Mouse (Mus musculus) heart, embryonic 13.5 days (tissue): ENCODE data around the gene Irgq. TPM values are rescaled to one million over a fixed set of nuclear protein-coding genes. Genes with fewer than 3 reads are reported as not detected.

ENCODE experiments used
- ATAC-seq: fragments of 200-750 bp; cut with Nextera tagmentation; 2 replicates; pipeline ENCODE4 v1.8.0; 2017; ENCODE audit warnings: moderate TSS enrichment; ENCODE audit not compliant: insufficient number of reproducible peaks, low FRiP score, low TSS enrichment; ENCODE audit errors: extremely low read depth
- H3K27ac ChIP-seq: fragments of 300-500 bp; sonication (generic); replicated peaks from 2 replicates; pipeline ENCODE4 v1.5.1; 2015; ENCODE audit warnings: moderate library complexity, mild to moderate bottlenecking, inconsistent platforms
- H3K27me3 ChIP-seq: fragments of 300-500 bp; sonication (generic); replicated peaks from 2 replicates; pipeline ENCODE4 v1.6.1; 2015; ENCODE audit warnings: mild to moderate bottlenecking, inconsistent platforms
- H3K36me3 ChIP-seq: fragments of 300-500 bp; sonication (generic); 2 replicates; pipeline ENCODE4 v1.6.1; 2015; ENCODE audit warnings: mild to moderate bottlenecking, inconsistent platforms
- H3K4me1 ChIP-seq: fragments of 300-500 bp; sonication (generic); 2 replicates; pipeline ENCODE4 v1.6.1; 2015; ENCODE audit warnings: inconsistent platforms
- H3K4me2 ChIP-seq: fragments of 300-500 bp; sonication (generic); 2 replicates; pipeline ENCODE4 v1.6.1; 2015; ENCODE audit warnings: inconsistent platforms, mild to moderate bottlenecking, moderate library complexity
- H3K4me3 ChIP-seq: fragments of 300-500 bp; sonication (generic); 2 replicates; pipeline ENCODE4 v1.5.1; 2015; ENCODE audit warnings: moderate library complexity, mild to moderate bottlenecking, inconsistent platforms
- H3K9ac ChIP-seq: fragments of 300-500 bp; sonication (generic); 2 replicates; pipeline ENCODE4 v1.6.1; 2015; ENCODE audit warnings: inconsistent platforms, mild to moderate bottlenecking, moderate library complexity
- H3K9me3 ChIP-seq: fragments of 300-500 bp; sonication (generic); 2 replicates; pipeline ENCODE4 v1.6.1; 2016; ENCODE audit warnings: inconsistent platforms
- WGBS: fragments of 180-500 bp; shearing (Covaris S2); methylation state at CpG from one replicate; pipeline ENCODE4 v1.1.7; 2015; ENCODE audit warnings: mixed read lengths; 5-methylcytosine and 5-hydroxymethylcytosine counted together
- polyA plus RNA-seq: library from polyadenylated mRNA; unstranded; fragments of >200 nt; fragmentation: Nextera tagmentation; extraction: Ambion mirVana; gene quantifications from 2 replicates; pipeline ENCODE4 v1.2.1, GENCODE M21; 2015

Irgq gene
- polyA plus RNA-seq, 1 experiment from 2014 or later: 4.6 TPM

GRCm38 (mm10) chr7:24547534-24548036 is 17.1 kb downstream of the Irgq start:
- Histone ChIP-seq H3K9ac (peak overlapping the region; percentile 89), H3K4me2 (peak overlapping the region; percentile 79), H3K27ac (peak overlapping the region; percentile 58; the same call in 1 of the 2 replicates), H3K4me1 (peaks cover 15% of the 10 kb centered on the region), H3K27me3 (no peaks in the 10 kb centered on the region), H3K4me3 (peak overlapping the region; percentile 73), H3K36me3 (peaks cover 46% of the 10 kb centered on the region), H3K9me3 (no peaks in the 10 kb centered on the region)
- WGBS: 25% methylated on average over 13 of the region's 13 CpGs
- no peak for ATAC-seq

GRCm38 (mm10) chr7:24551985-24552759 is 21.7 kb downstream of the Irgq start:
- peaks cover 85% of the 10 kb centered on the region for H3K36me3 ChIP-seq
- no peaks in the 10 kb centered on the region for H3K27me3 ChIP-seq
- no peak for ATAC-seq
- no peak overlapping the region for H3K9ac ChIP-seq
- WGBS: 75% methylated on average over 12 of the region's 12 CpGs
- no peak overlapping the region for H3K4me3 ChIP-seq
- H3K9me3 ChIP-seq: no peaks in the 10 kb centered on the region
- H3K27ac ChIP-seq: no peak overlapping the region
- H3K4me1 ChIP-seq: peaks cover 8% of the 10 kb centered on the region
- H3K4me2 ChIP-seq: no peak overlapping the region

- Histone ChIP-seq H3K9me3 (no peaks in the 10 kb centered on the region), H3K27ac (no peak overlapping the region), H3K4me3 (no peak overlapping the region), H3K4me2 (no peak overlapping the region), H3K27me3 (no peaks in the 10 kb centered on the region), H3K4me1 (no peaks in the 10 kb centered on the region), H3K9ac (no peak overlapping the region), H3K36me3 (peaks cover 83% of the 10 kb centered on the region)
- ATAC-seq: no peak
- 88% methylated on average over 10 of the region's 10 CpGs for WGBS
Measured at GRCm38 (mm10) chr7:24555786-24556185, 25.3 kb downstream of the Irgq start.

GRCm38 (mm10) chr7:24561450-24561849 is 31.0 kb downstream of the Irgq start:
- Histone ChIP-seq H3K9me3 (no peaks in the 10 kb centered on the region), H3K27me3 (no peaks in the 10 kb centered on the region), H3K9ac (no peak overlapping the region), H3K36me3 (peaks cover 77% of the 10 kb centered on the region), H3K4me1 (no peaks in the 10 kb centered on the region), H3K4me2 (no peak overlapping the region), H3K4me3 (no peak overlapping the region), H3K27ac (no peak overlapping the region)
- no peak for ATAC-seq
- WGBS: 88% methylated on average over 4 of the region's 4 CpGs

- H3K27me3 ChIP-seq: no peaks in the 10 kb centered on the region
- no peak overlapping the region for H3K9ac ChIP-seq
- peaks cover 85% of the 10 kb centered on the region for H3K36me3 ChIP-seq
- no peak for ATAC-seq
- no peaks in the 10 kb centered on the region for H3K4me1 ChIP-seq
- no peaks in the 10 kb centered on the region for H3K9me3 ChIP-seq
- 88% methylated on average over 8 of the region's 8 CpGs for WGBS
- H3K27ac ChIP-seq: no peak overlapping the region
- H3K4me2 ChIP-seq: no peak overlapping the region
- H3K4me3 ChIP-seq: no peak overlapping the region
Measured at GRCm38 (mm10) chr7:24563191-24563836, 32.8 kb downstream of the Irgq start.

GRCm38 (mm10) chr7:24563837-24564206 is 33.3 kb downstream of the Irgq start:
- Histone ChIP-seq H3K4me2 (no peak overlapping the region), H3K4me3 (no peak overlapping the region), H3K36me3 (peaks cover 90% of the 10 kb centered on the region), H3K27me3 (no peaks in the 10 kb centered on the region), H3K9ac (no peak overlapping the region), H3K27ac (no peak overlapping the region), H3K4me1 (no peaks in the 10 kb centered on the region), H3K9me3 (no peaks in the 10 kb centered on the region)
- WGBS: 77% methylated on average over 4 of the region's 4 CpGs
- ATAC-seq: no peak

- no peak for ATAC-seq
Measured at GRCm38 (mm10) chr7:24564607-24565265, 34.2 kb downstream of the Irgq start.

GRCm38 (mm10) chr7:24565627-24566026 is 35.1 kb downstream of the Irgq start:
- Histone ChIP-seq H3K4me2 (no peak overlapping the region), H3K9ac (no peak overlapping the region), H3K36me3 (peaks cover 90% of the 10 kb centered on the region), H3K9me3 (no peaks in the 10 kb centered on the region), H3K27ac (no peak overlapping the region), H3K4me3 (no peak overlapping the region), H3K4me1 (no peaks in the 10 kb centered on the region), H3K27me3 (no peaks in the 10 kb centered on the region)
- WGBS: 85% methylated on average over 11 of the region's 11 CpGs
- ATAC-seq: no peak

More at GRCm38 (mm10) chr7:24564607-24565265, 34.2 kb downstream of the Irgq start:
- Histone ChIP-seq H3K4me3 (no peak overlapping the region), H3K27ac (no peak overlapping the region), H3K9ac (no peak overlapping the region), H3K4me1 (no peaks in the 10 kb centered on the region), H3K36me3 (peaks cover 90% of the 10 kb centered on the region), H3K9me3 (no peaks in the 10 kb centered on the region), H3K27me3 (no peaks in the 10 kb centered on the region), H3K4me2 (no peak overlapping the region)
- 62% methylated on average over 6 of the region's 6 CpGs for WGBS

GRCm38 (mm10) chr7:24566206-24566605 is 35.7 kb downstream of the Irgq start:
- H3K4me1 ChIP-seq: no peaks in the 10 kb centered on the region
- 84% methylated on average over 9 of the region's 9 CpGs for WGBS
- H3K9me3 ChIP-seq: no peaks in the 10 kb centered on the region
- H3K36me3 ChIP-seq: peaks cover 90% of the 10 kb centered on the region
- H3K4me3 ChIP-seq: no peak overlapping the region
- H3K27me3 ChIP-seq: no peaks in the 10 kb centered on the region
- no peak overlapping the region for H3K27ac ChIP-seq
- H3K4me2 ChIP-seq: no peak overlapping the region
- ATAC-seq: no peak
- no peak overlapping the region for H3K9ac ChIP-seq

- Histone ChIP-seq H3K9ac (no peak overlapping the region), H3K27me3 (no peaks in the 10 kb centered on the region), H3K27ac (no peak overlapping the region), H3K4me2 (no peak overlapping the region), H3K36me3 (peaks cover 93% of the 10 kb centered on the region), H3K9me3 (no peaks in the 10 kb centered on the region), H3K4me1 (no peaks in the 10 kb centered on the region), H3K4me3 (no peak overlapping the region)
- 87% methylated on average over 4 of the region's 4 CpGs for WGBS
- ATAC-seq: no peak
Measured at GRCm38 (mm10) chr7:24568512-24568911, 38.0 kb downstream of the Irgq start.

- H3K4me1 ChIP-seq: no peaks in the 10 kb centered on the region
- H3K4me3 ChIP-seq: no peak overlapping the region
- no peak overlapping the region for H3K4me2 ChIP-seq
- WGBS: 70% methylated on average over 4 of the region's 4 CpGs
- no peak overlapping the region for H3K27ac ChIP-seq
- no peaks in the 10 kb centered on the region for H3K27me3 ChIP-seq
- H3K36me3 ChIP-seq: peaks cover 74% of the 10 kb centered on the region
- no peak overlapping the region for H3K9ac ChIP-seq
- ATAC-seq: no peak
- H3K9me3 ChIP-seq: no peaks in the 10 kb centered on the region
Measured at GRCm38 (mm10) chr7:24571071-24571470, 40.6 kb downstream of the Irgq start.
